ENCODE assay signal across 8 mouse cellular contexts in genomic region chr2:157462776-157463710, GRCm38 (mm10). TPM values are rescaled to one million over a fixed set of nuclear protein-coding genes. Genes with fewer than 3 reads are reported as not detected.
DNase-seq lines count a peak whose midpoint lies in the region; ATAC-seq and TF ChIP-seq lines count a peak whose summit lies in the region.

No protein-coding gene starts in this region.

- intact Hi-C loops in left cerebral cortex, adult 2 months (cut with DNase I): no loop called here
- intact Hi-C loops in gastrocnemius, adult 2 months (cut with DNase I): no loop called here

- H3K9ac ChIP-seq in intestine, embryonic 15.5 days: peak overlapping the region; percentile 42; the same call in 1 of the 2 replicates
- peak overlapping the region; percentile 21; the same call in 1 of the 2 replicates for H3K9ac ChIP-seq in neural tube, embryonic 14.5 days (replicated peaks; ENCODE audit: low read depth, low read length)

- peaks cover 100% of the 10 kb centered on the region for H3K4me1 ChIP-seq in embryonic facial prominence, embryonic 10.5 days
- H3K4me1 ChIP-seq in intestine, embryonic 15.5 days (replicated peaks): peaks cover 53% of the 10 kb centered on the region
- H3K4me1 ChIP-seq in neural tube, embryonic 14.5 days (ENCODE audit: control insufficient read depth, insufficient read depth, low read length): peaks cover 40% of the 10 kb centered on the region

- ATAC-seq in intestine, embryonic 15.5 days: no peak
- no peak for ATAC-seq in neural tube, embryonic 14.5 days (ENCODE audit: low read depth)

- no peak for TF ChIP-seq CTCF in left cerebral cortex, adult 2 months (IDR thresholded peaks at IDR 0.05)
- no peak for TF ChIP-seq CTCF in gastrocnemius, adult 2 months (IDR thresholded peaks at IDR 0.05)

- no peak for DNase-seq in left cerebral cortex, adult 2 months (ENCODE audit: extremely low spot score in 1 of 2, low spot score in 2 of 2)
- DNase-seq in left cerebral cortex, adult 8-10 months (ENCODE audit: low spot score in 2 of 2): no peak
- DNase-seq in embryonic facial prominence, embryonic 10.5 days (ENCODE audit: low spot score): peak; percentile 89
- no peak for DNase-seq in layer of hippocampus, adult 9-10 months (ENCODE audit: low spot score)
- DNase-seq in gastrocnemius, adult 2 months: no peak
- DNase-seq in lung, adult 18-20 months: no peak

- peak overlapping the region; percentile 18; the same call in 1 of the 2 replicates for H3K27ac ChIP-seq in left cerebral cortex, adult 2 months
- peak overlapping the region; percentile 99 for H3K27ac ChIP-seq in embryonic facial prominence, embryonic 10.5 days (replicated peaks)
- H3K27ac ChIP-seq in intestine, embryonic 15.5 days: peak overlapping the region; percentile 81
- H3K27ac ChIP-seq in neural tube, embryonic 14.5 days (ENCODE audit: low read depth, low read length): peak overlapping the region; percentile 99
- H3K27ac ChIP-seq in gastrocnemius, adult 2 months: no peak overlapping the region

- H3K9me3 ChIP-seq in embryonic facial prominence, embryonic 10.5 days: no peaks in the 10 kb centered on the region
- H3K9me3 ChIP-seq in intestine, embryonic 15.5 days: no peaks in the 10 kb centered on the region
- H3K9me3 ChIP-seq in neural tube, embryonic 14.5 days (ENCODE audit: control insufficient read depth, low read length): no peaks in the 10 kb centered on the region

- H3K4me2 ChIP-seq in intestine, embryonic 15.5 days (replicated peaks): 0 out of 2 replicates have a peak overlapping the region, but pooled peaks have one; percentile 0
- no peak overlapping the region for H3K4me2 ChIP-seq in neural tube, embryonic 14.5 days (ENCODE audit: low read depth, low read length)

- 35% methylated on average over 20 of the region's 20 CpGs for WGBS in embryonic facial prominence, embryonic 10.5 days
- 55% methylated on average over 20 of the region's 20 CpGs for WGBS in intestine, embryonic 15.5 days
- WGBS in neural tube, embryonic 14.5 days: 33% methylated on average over 20 of the region's 20 CpGs

- peaks cover 86% of the 10 kb centered on the region for H3K36me3 ChIP-seq in embryonic facial prominence, embryonic 10.5 days (replicated peaks)
- peaks cover 30% of the 10 kb centered on the region for H3K36me3 ChIP-seq in intestine, embryonic 15.5 days
- peaks cover 30% of the 10 kb centered on the region for H3K36me3 ChIP-seq in neural tube, embryonic 14.5 days (ENCODE audit: control insufficient read depth, insufficient read depth, low read length)

- no peaks in the 10 kb centered on the region; the same call in 1 of the 2 replicates for H3K27me3 ChIP-seq in embryonic facial prominence, embryonic 10.5 days (replicated peaks; ENCODE audit: low read depth, poor library complexity, severe bottlenecking)
- H3K27me3 ChIP-seq in intestine, embryonic 15.5 days (replicated peaks): no peaks in the 10 kb centered on the region
- H3K27me3 ChIP-seq in neural tube, embryonic 14.5 days (ENCODE audit: control insufficient read depth, insufficient read depth, low read length): no peaks in the 10 kb centered on the region

- no peak overlapping the region for H3K4me3 ChIP-seq in left cerebral cortex, adult 2 months
- peak overlapping the region; percentile 46 for H3K4me3 ChIP-seq in embryonic facial prominence, embryonic 10.5 days
- no peak overlapping the region for H3K4me3 ChIP-seq in intestine, embryonic 15.5 days (replicated peaks)
- H3K4me3 ChIP-seq in neural tube, embryonic 14.5 days (ENCODE audit: low read depth, low read length): no peak overlapping the region
- no peak overlapping the region for H3K4me3 ChIP-seq in gastrocnemius, adult 2 months

RNA-seq across cellular contexts. Expression of gene Src, which starts 44.8 kb away (rescaled TPM):
- 100 to 1,000 TPM; 133 to 134 TPM for total RNA-seq in left cerebral cortex, adult 2 months (2021)
- 100 to 1,000 TPM; 107 to 122 (median 115) TPM for total RNA-seq in left cerebral cortex, adult 8-10 months (2022)
- 22.1 and 23.1 TPM in 2 replicates for polyA plus RNA-seq in embryonic facial prominence, embryonic 10.5 days (2016; fragmentation: Nextera tagmentation; extraction: Ambion mirVana)
- 18.1 and 19.4 TPM in 2 replicates for polyA plus RNA-seq in intestine, embryonic 15.5 days (2015; fragmentation: Nextera tagmentation; extraction: Ambion mirVana)
- 19.3 and 23.9 TPM in 2 replicates for polyA plus RNA-seq in neural tube, embryonic 14.5 days (2014; fragmentation: Nextera tagmentation; extraction: Ambion mirVana)
- 1 to 10 TPM; 2.2 to 2.8 TPM for total RNA-seq in gastrocnemius, adult 2 months (2021)

Comparison
In these comparisons a context has a peak if more than half of its experiments do, and no peak if none do; other contexts are left out.
1. RNA of gene Src, which starts 44.8 kb away (total RNA-seq): 133 to 134 TPM in left cerebral cortex, adult 2 months and 107 to 122 TPM in left cerebral cortex, adult 8-10 months; 2.2 to 2.8 TPM in gastrocnemius, adult 2 months; every median in the first group is over 10 times any median in the second.